Mouse (Mus musculus): ENCODE measurements around the gene Cybc1. TPM values are rescaled to one million over a fixed set of nuclear protein-coding genes. Genes with fewer than 3 reads are reported as not detected.

The Cybc1 gene
- polyA plus RNA-seq, 1 experiment from 2014 or later: 45.1 TPM

Other genes with a start within 250 kb of the Cybc1 start
- 132 and 134 TPM in 2 replicates for gene Csnk1d, start 238.0 kb downstream of the Cybc1 start, polyA plus RNA-seq (2015; fragmentation: Nextera tagmentation; extraction: Ambion mirVana)
- gene Cd7, start 189.9 kb downstream of the Cybc1 start, polyA plus RNA-seq (2015; fragmentation: Nextera tagmentation; extraction: Ambion mirVana): 0.28 and 0.49 TPM in 2 replicates
- gene Sectm1b, start 165.8 kb downstream of the Cybc1 start, polyA plus RNA-seq (2015; fragmentation: Nextera tagmentation; extraction: Ambion mirVana): 0.59 and 0.99 TPM in 2 replicates
- 0.26 and 0.52 TPM in 2 replicates for gene Sectm1a, start 148.1 kb downstream of the Cybc1 start, polyA plus RNA-seq (2015; fragmentation: Nextera tagmentation; extraction: Ambion mirVana)
- not detected in 2 replicates for gene Tex19.2, start 110.6 kb downstream of the Cybc1 start, polyA plus RNA-seq (2015; fragmentation: Nextera tagmentation; extraction: Ambion mirVana)
- 0.11 TPM in 1 of 2 replicates, not detected in the other for gene Tex19.1, start 83.2 kb downstream of the Cybc1 start, polyA plus RNA-seq (2015; fragmentation: Nextera tagmentation; extraction: Ambion mirVana)
- gene Uts2r, start 69.1 kb downstream of the Cybc1 start, polyA plus RNA-seq (2015; fragmentation: Nextera tagmentation; extraction: Ambion mirVana): 0.15 TPM in 1 of 2 replicates, not detected in the other
- 8.8 and 9.3 TPM in 2 replicates for gene Hexdc, start 24.9 kb downstream of the Cybc1 start, polyA plus RNA-seq (2015; fragmentation: Nextera tagmentation; extraction: Ambion mirVana)
- 18.5 and 22.2 TPM in 2 replicates for gene Ogfod3, start 24.6 kb downstream of the Cybc1 start, polyA plus RNA-seq (2015; fragmentation: Nextera tagmentation; extraction: Ambion mirVana)
- 61.4 and 67.7 TPM in 2 replicates for gene Narf, start 7.9 kb upstream of the Cybc1 start, polyA plus RNA-seq (2015; fragmentation: Nextera tagmentation; extraction: Ambion mirVana)
- 9.9 and 10.6 TPM in 2 replicates for gene Foxk2, start 30.7 kb upstream of the Cybc1 start, polyA plus RNA-seq (2015; fragmentation: Nextera tagmentation; extraction: Ambion mirVana)
- 98.3 and 102 TPM in 2 replicates for gene Wdr45b, start 125.1 kb upstream of the Cybc1 start, polyA plus RNA-seq (2015; fragmentation: Nextera tagmentation; extraction: Ambion mirVana)
- 10.7 and 13.1 TPM in 2 replicates for gene Rab40b, start 158.9 kb upstream of the Cybc1 start, polyA plus RNA-seq (2015; fragmentation: Nextera tagmentation; extraction: Ambion mirVana)
- 10.8 and 12.4 TPM in 2 replicates for gene Fn3krp, start 192.1 kb upstream of the Cybc1 start, polyA plus RNA-seq (2015; fragmentation: Nextera tagmentation; extraction: Ambion mirVana)
- gene Fn3k, start 205.6 kb upstream of the Cybc1 start, polyA plus RNA-seq (2015; fragmentation: Nextera tagmentation; extraction: Ambion mirVana): 1.3 and 1.4 TPM in 2 replicates
- 42.1 and 42.5 TPM in 2 replicates for gene Tbcd, start 222.6 kb upstream of the Cybc1 start, polyA plus RNA-seq (2015; fragmentation: Nextera tagmentation; extraction: Ambion mirVana)

Data from embryonic facial prominence, embryonic 13.5 days (tissue).